Mouse (Mus musculus): ENCODE data around the gene Ulk3. TPM values are rescaled to one million over a fixed set of nuclear protein-coding genes. Genes with fewer than 3 reads are reported as not detected.

Gene Ulk3
- total RNA-seq, 1 experiment from 2014 or later, result 3.8 TPM

DNA sequence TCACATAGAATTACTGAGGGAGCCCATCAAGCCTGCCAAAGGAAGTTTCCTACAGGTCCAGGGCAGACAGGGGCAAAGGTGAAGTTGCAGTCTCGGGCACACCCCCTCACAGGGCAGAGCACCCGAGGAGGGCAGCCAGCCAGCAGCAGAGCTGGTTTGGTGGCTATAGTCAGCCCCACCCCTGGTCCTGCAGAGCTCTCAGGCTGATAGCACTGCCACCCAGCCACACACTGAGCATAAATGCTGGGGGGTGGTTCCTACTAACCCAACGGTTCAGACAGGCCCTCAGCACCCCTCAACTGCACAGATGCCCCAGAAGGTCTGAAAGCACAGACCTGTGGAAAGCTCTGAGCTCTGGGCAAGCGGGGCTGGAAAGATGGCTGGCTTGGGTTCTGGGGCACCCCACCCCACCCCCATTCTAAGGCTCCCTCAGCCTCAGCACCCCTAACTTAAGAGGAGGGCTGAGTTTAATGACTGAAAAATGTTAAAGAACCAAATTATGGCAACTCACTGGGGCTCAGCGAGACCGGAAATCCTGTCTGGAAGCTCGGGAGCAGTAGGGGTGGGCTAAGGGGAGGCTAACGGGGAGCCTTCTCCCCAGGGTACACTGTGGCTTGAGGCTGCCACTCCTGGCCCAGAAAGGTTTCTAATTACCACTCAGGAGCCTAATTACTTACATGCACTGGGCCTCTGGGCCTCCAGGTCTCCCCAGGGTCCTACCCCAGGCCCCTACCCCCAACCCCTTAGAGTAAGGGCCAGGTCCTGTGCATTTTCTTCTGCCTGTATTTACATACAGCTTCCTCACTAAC lies 49.6 kb downstream of the Ulk3 start:
- ATAC-seq (replicated peaks; ENCODE audit: insufficient number of reproducible peaks, low FRiP score, low TSS enrichment, poor library complexity, severe bottlenecking), result peak; percentile 50

DNA sequence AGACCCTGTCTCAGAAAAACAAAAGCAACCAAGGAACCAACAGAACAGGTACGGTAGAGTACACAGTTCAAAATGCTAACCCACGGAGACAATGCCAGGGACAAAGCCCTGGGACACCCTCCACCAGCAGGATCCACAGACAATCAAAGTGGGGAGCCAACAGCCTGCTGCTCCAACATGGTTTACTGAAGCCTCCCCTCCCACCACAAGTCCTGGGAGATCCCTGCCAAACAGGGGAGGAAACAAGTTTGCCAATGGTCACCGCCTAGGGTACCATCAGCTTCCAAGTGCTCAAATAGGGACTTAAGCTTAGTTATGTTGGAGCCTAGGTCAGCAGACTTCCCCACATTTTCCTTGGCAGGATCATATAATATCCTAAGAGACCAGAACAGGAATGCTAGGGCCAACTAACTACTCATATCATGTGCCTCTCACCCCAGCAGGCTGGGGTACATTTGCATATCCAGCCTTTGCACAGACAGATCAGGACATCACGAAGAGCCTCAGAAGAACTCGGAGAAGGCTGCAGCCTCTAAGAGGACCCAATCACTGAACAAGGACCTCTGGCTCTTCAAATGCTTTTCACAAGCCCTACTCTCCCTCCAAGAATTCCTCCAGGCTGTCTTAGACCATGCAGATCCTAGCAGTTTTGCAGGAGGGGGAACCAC lies 50.5 kb downstream of the Ulk3 start:
- no peak for ATAC-seq (replicated peaks; ENCODE audit: insufficient number of reproducible peaks, low FRiP score, low TSS enrichment, poor library complexity, severe bottlenecking)

DNA sequence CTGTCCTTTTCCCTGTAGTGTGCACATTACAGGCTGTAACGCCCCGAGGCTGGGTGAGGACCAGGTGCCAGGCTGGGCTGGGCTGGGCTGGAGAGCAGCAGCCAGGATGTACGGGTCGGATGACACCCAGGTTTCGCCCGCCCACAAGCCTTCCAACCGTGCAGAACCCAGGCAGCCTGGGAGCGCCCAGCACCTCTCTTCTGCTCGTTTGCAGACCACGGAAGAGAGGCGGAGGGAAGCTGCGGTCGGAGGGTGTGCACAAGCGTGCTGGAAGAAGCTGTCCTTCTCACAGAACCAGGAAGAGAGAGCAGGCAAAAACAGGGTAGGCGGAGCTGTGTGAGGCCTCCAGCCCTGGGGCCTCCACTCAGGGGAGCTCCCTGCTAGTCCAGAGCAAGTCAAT lies 51.1 kb downstream of the Ulk3 start:
- ATAC-seq (replicated peaks; ENCODE audit: insufficient number of reproducible peaks, low FRiP score, low TSS enrichment, poor library complexity, severe bottlenecking), result peak; percentile 63

DNA sequence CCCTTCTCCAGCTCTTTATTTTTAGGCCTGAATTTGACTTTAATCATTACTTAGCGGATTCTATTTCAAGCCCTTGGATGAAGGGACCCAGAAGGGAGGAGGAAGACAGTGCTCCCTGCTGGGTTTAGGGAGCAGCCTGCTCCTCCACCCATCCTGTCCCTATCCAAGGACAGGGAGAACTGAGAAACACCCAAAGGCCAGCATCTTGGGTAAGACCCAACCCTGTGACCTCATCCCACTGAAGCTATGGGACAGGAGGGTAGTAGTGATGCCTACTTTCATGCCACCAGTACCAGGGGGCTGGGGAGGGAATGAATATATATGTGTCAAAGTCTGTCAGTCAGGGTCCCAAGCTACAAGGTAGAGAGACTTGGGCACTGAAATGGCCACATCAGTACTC lies 51.8 kb downstream of the Ulk3 start:
- no peak for ATAC-seq (replicated peaks; ENCODE audit: insufficient number of reproducible peaks, low FRiP score, low TSS enrichment, poor library complexity, severe bottlenecking)

DNA sequence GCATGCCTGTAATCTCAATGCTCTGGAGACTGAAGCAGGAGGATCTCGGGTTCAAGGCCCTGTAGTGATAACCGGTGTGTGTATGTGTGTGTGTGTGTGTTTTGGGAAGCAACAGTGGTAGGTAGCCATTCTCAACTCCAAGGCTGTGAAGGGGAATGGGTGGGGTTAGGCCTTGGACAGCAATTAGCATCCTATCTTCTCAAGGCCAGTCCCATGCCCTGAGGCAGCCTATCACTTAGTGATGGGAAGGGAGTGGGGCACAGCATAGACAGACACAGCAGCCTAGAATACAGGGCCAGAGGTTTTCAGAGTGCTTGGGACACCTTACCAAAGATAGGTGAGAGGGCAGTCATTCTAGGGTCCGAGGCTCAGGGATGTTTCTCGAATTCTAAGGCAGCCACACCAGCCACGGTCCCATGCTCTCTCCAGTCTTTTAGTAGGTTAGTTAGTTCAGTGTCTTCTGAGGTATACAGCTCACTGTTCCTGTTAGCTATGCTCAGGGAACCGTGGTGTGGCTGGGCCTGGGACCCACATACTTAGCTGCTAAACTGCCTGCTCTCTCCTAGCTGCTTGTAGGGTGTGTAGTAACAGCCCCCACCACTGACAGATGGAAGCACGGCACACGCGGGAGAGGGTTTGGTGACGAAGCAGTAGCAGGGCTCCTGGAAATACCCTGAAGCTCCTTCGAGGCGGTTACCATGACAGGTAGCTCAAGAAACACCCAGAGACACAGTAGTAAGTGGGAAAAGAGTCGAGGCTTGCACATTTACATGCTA lies 52.7 kb downstream of the Ulk3 start:
- ATAC-seq (replicated peaks; ENCODE audit: insufficient number of reproducible peaks, low FRiP score, low TSS enrichment, poor library complexity, severe bottlenecking), result no peak

DNA sequence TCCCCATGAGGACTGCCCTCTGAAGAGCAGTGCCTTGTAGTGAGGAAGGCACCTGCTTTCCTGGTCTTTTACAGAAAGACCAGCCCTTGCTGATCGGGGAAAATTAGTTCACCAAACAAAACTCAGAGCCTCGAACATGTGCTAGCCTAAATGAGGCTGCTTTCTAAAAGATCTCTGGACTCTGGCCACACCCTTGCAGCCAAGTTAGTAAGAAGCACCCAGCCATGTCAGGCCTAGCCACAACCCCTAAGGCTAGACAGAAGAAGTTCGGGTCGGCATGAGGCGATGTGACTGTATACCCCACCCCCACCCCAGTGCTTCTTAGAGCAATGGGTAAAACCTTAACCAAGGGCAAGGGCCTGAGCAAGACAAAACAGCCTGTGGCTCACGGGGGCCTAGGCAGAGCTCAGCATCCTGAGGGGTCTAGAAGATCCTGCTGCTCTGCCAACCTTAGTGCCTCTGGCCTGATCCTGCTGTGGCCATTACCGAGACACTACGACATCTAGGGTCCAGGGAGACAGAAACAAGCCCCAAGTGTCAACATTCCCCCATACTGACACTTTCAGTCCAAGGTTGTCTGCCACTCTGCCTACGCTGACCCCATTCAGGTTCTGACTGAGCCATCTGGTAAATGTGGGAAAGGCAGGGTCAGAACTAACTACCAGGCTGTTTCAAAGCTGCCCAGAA lies 54.1 kb downstream of the Ulk3 start:
- no peak for ATAC-seq (replicated peaks; ENCODE audit: insufficient number of reproducible peaks, low FRiP score, low TSS enrichment, poor library complexity, severe bottlenecking)

DNA sequence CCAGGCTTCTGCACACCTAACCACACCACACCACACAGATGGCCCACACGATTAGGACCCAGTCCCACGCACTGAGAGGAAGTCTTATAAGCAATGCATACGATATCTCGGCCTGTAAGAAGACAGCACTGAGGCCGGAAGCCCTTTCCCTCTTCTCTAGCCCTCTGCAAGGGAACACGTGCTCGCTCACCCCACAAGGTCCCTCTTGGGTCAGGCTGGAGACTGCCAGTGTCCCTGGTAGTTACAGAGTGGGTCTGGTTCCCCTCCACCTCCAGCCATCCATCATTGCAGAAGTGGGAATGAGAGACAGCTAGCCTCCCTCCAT lies 54.6 kb downstream of the Ulk3 start:
- ATAC-seq (replicated peaks; ENCODE audit: insufficient number of reproducible peaks, low FRiP score, low TSS enrichment, poor library complexity, severe bottlenecking), result no peak

DNA sequence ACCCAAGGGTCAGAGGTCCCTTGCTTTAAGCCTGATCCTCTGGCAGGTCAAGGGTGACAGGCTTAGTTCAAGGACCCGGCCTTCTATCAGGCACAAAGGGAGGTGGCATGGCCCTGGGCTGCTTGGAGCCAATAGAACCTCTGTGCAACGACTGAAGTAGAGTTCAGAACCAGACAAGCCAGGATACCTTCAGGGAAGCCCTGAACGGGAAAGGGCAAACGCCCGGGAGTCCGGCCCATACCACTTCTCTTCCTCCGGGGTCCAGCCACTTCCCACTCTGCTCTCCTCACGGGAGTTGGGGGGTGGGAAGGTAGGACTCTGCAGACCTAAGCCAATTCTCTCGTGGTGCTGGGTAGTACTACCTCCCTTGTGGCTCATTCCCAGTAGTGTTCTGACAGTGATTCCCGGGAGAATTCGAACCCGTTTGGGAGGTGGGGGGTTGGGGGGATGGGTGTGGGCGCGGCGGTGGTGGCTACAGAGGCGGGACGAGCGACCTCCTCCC lies 55.2 kb downstream of the Ulk3 start:
- ATAC-seq (replicated peaks; ENCODE audit: insufficient number of reproducible peaks, low FRiP score, low TSS enrichment, poor library complexity, severe bottlenecking), result no peak

DNA sequence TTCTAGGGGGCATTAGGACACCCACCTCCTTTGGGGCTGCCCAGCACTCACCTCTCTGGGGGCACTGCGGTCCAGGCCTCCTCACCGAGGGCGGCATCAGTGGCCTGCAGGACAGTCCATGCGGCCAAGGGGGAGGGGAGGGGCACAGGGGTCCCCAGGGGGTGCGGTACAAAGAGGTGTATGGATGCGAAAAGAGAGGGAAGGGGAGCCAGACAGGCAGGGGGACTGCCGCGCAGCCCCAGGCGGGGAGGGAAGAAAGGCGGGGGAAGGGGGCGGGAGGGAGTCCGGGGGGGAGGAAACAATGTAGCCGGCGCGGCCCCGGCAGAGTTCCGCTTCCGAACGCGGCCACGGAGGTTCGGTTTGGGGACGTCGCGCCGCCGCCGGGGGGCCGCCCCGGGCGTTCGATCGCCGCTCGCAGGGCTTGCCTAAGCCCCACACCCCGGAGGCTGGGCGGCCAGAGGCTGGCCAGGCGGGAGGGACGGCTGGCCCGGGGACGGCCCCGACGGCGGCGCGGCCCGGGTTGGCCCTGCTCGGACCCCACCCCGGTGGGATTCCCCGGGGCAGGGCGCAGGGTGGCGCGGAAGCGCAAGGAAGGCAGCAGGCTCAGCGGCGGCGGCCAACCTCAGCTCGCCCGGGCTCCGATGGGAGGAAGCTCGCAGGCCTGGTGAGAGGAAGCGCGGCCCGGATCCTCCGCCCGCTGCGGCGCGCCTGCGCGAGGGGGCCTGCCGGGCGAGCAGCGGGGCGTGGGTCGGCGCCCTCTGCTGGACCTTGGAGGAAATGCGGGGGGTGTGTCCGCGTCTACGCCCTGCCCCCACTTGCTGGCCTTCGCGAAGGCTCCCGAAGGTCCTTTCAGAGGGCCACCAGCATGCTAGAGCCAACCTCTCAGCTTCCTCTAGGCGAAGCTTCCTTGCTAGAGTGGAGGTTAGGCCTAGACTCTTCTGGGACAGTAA lies 56.0 kb downstream of the Ulk3 start:
- peak; percentile 62 for ATAC-seq (replicated peaks; ENCODE audit: insufficient number of reproducible peaks, low FRiP score, low TSS enrichment, poor library complexity, severe bottlenecking)

Other genes with a start within 250 kb of the Ulk3 start
- 19.8 to 46.2 TPM (median 27.2 TPM) in 3 replicates for gene Ppcdc, start 149.3 kb upstream of the Ulk3 start, total RNA-seq (2017)
- gene Scamp5, start 121.4 kb upstream of the Ulk3 start, total RNA-seq (2017), result not detected in 3 replicates
- not detected in 3 replicates for gene Rpp25, start 85.4 kb upstream of the Ulk3 start, total RNA-seq (2017)
- 54.8 to 108 TPM (median 74.5 TPM) in 3 replicates for gene Cox5a, start 68.2 kb upstream of the Ulk3 start, total RNA-seq (2017)
- gene Fam219b, start 51.9 kb upstream of the Ulk3 start, total RNA-seq (2017), result 17.5 to 23.5 TPM (median 18.2 TPM) in 3 replicates
- gene Mpi, start 36.7 kb upstream of the Ulk3 start, total RNA-seq (2017), result 1.9 to 7.7 TPM (median 7.5 TPM) in 3 replicates
- gene Scamp2, start 28.5 kb upstream of the Ulk3 start, total RNA-seq (2017), result 30.6 to 40.9 TPM (median 34.3 TPM) in 3 replicates
- not detected in 3 replicates for gene Cplx3, start 16.8 kb downstream of the Ulk3 start, total RNA-seq (2017)
- gene Lman1l, start 31.3 kb downstream of the Ulk3 start, total RNA-seq (2017), result not detected in 3 replicates
- gene Csk, start 64.2 kb downstream of the Ulk3 start, total RNA-seq (2017), result 332 to 455 TPM (median 337 TPM) in 3 replicates
- not detected in 3 replicates for gene Cyp1a2, start 94.3 kb downstream of the Ulk3 start, total RNA-seq (2017)
- not detected in 3 replicates for gene Cyp1a1, start 98.5 kb downstream of the Ulk3 start, total RNA-seq (2017)
- 2.6 to 7.9 TPM (median 3.7 TPM) in 3 replicates for gene Edc3, start 119.1 kb downstream of the Ulk3 start, total RNA-seq (2017)
- gene Clk3, start 176.4 kb downstream of the Ulk3 start, total RNA-seq (2017), result 97.1 to 158 TPM (median 125 TPM) in 3 replicates
- gene Arid3b, start 247.3 kb downstream of the Ulk3 start, total RNA-seq (2017), result 9.1 to 26.5 TPM (median 10.0 TPM) in 3 replicates

All from monocyte, adult 5-6 weeks (primary cell).